Mouse (Mus musculus) bone marrow, adult 2 months (tissue): ENCODE measurements at regions not wholly inside any gene's neighbourhood (a gene's known extent, or its start where the extent isn't known, plus 50 kb on each side); places are given as distances from the start of the nearest gene placed in this dataset.
A peak's percentile ranks its signal among the peaks of the same experiment; 100 is the strongest.

Experiments
- H3K27ac ChIP-seq: fragments of 200-500 bp; 2 replicates; pipeline ENCODE4 v1.5.1; 2012; ENCODE audit warnings: low read depth, mild to moderate bottlenecking, control low read depth, inconsistent platforms, low read length; ENCODE audit not compliant: control insufficient read depth, poor library complexity, insufficient read depth
- H3K4me1 ChIP-seq: fragments of 200-500 bp; 2 replicates; pipeline ENCODE4 v1.6.1; 2011; ENCODE audit warnings: low read length; ENCODE audit not compliant: control insufficient read depth, insufficient read depth
- H3K4me3 ChIP-seq: fragments of 200-500 bp; replicated peaks from 2 replicates; pipeline ENCODE3; 2011; ENCODE audit warnings: mild to moderate bottlenecking, low read depth, low read length, control low read depth; ENCODE audit not compliant: control insufficient read depth
- CTCF ChIP-seq: fragments of 200-500 bp; IDR thresholded peaks from 2 replicates; pipeline ENCODE4 v1.5.1; 2011; ENCODE audit warnings: low read length, control low read depth; ENCODE audit not compliant: control insufficient read depth, insufficient read depth
- POLR2A ChIP-seq: fragments of 200-500 bp; IDR thresholded peaks from 2 replicates; pipeline ENCODE4 v1.6.1; 2011; ENCODE audit warnings: low read depth, mild to moderate bottlenecking, control low read depth, low read length, borderline replicate concordance; ENCODE audit not compliant: control insufficient read depth
- WGBS: fragments of 180-500 bp; shearing (Covaris S2); methylation state at CpG from one replicate; pipeline ENCODE4 v1.1.7; 2018; 5-methylcytosine and 5-hydroxymethylcytosine counted together

DNA sequence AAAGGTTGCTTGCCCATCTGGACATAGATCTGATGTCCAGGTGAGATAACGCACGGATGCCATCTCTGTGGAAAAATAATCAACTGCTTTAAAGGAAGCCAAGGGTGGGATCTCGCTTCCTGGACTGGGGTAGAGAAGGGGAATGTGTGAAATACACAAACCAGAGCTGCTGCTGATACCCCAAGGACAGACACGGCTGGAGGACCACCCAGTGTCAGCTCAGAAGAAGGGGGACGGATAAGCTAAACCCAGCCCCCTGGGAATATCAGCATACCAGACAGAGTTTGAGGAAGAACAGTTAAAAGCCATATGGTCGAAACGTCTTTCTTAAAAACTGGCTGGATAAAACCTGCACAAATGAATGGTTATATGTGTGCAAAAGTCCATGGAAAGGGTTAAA is 202.8 kb upstream of the Klf3 start:
- no peak overlapping the region for H3K4me3 ChIP-seq
- peak overlapping the region; percentile 8; the same call in 1 of the 2 replicates for H3K27ac ChIP-seq
- H3K4me1 ChIP-seq, result peaks cover 5% of the 10 kb centered on the region
- WGBS, result 53% methylated on average over 7 of the region's 7 CpGs
- no peak for TF ChIP-seq POLR2A
- TF ChIP-seq CTCF, result no peak

DNA sequence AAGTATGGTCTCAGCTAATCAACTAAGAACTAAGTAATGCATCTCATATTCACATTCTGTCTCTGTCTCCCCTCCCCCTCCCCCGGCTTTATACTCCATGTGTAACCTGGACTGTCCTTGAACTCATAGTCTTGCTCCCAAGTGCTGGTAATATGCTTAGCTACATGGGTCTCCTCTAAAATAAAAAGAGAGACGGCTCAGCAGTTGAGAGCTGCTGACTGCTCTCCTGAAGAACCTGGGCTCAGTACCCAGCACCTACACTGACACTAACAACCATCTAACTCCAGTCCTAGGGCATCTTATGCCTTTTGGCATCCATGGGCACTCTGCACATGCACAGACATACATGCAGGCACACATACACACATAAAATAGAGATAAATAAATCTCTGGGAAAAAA is 202.4 kb upstream of the Klf3 start:
- H3K27ac ChIP-seq, result no peak overlapping the region
- peaks cover 5% of the 10 kb centered on the region for H3K4me1 ChIP-seq
- WGBS, result 69% methylated on average over 2 of the region's 2 CpGs
- TF ChIP-seq CTCF (no peak), POLR2A (no peak)
- no peak overlapping the region for H3K4me3 ChIP-seq

- peaks cover 5% of the 10 kb centered on the region for H3K4me1 ChIP-seq
- TF ChIP-seq CTCF, result no peak
- no peak overlapping the region for H3K27ac ChIP-seq
- no peak overlapping the region for H3K4me3 ChIP-seq
- WGBS, result 61% methylated on average over 8 of the region's 8 CpGs
Observed at GRCm38 (mm10) chr5:64601285-64601684, 201.9 kb upstream of the Klf3 start.

DNA sequence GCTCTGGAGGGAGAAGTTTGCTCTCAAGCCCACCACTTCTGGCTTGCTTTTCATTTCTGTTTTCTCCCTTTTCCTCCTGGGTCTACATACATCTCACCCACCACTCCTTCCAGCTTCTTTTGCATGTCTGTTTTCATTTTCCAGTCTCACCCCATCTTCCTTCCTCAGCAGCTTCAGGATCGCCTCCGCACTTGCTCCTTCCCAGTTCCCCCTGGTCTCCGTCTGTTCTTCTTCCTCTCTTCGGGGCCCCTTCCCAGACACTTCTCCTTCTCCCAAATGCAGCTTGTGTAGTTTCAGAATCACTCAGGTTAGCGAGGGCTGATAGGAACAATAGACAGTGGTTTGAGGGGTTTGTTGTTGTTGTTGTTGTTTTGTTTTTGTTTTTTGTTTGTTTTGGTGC is 201.4 kb upstream of the Klf3 start:
- no peak overlapping the region for H3K27ac ChIP-seq
- H3K4me1 ChIP-seq, result peaks cover 5% of the 10 kb centered on the region
- 69% methylated on average over 5 of the region's 5 CpGs for WGBS
- no peak overlapping the region for H3K4me3 ChIP-seq
- TF ChIP-seq POLR2A (no peak), CTCF (no peak)

DNA sequence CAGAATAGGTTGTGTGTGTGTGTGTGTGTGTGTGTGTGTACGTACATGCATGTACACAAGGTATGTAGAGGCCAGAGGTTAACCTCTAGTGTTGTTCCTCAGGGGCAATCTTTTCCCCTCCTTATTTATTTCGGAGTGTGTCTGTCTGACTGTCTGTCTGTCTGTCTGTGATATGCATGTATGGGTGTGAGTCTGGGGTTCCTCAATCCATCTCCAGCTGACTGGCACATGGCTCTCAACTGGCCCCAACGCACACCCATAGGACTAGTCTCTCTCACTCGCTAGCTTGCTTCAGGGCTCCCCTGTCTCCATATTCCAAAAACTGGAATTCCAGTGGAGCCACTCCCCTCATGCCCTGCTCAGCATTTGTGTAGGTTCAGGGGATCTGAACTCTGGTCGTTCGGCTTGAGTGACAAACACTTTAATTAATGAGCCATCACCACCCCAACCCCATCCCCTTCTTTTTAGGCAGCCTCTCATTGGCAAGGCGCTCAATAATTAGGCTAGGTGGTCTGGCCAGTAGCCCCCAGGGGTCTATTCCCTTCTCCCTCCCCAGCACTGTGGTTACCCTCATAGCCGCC is 200.7 kb upstream of the Klf3 start:
- 81% methylated on average over 8 of the region's 8 CpGs for WGBS
- H3K27ac ChIP-seq, result no peak overlapping the region
- no peak overlapping the region for H3K4me3 ChIP-seq
- no peak for TF ChIP-seq CTCF
- no peak for TF ChIP-seq POLR2A
- H3K4me1 ChIP-seq, result peaks cover 5% of the 10 kb centered on the region

GRCm38 (mm10) chr5:64602996-64603755 is 200.0 kb upstream of the Klf3 start:
- WGBS, result 94% methylated on average over 11 of the region's 11 CpGs
- Histone ChIP-seq H3K27ac (no peak overlapping the region), H3K4me1 (peaks cover 5% of the 10 kb centered on the region), H3K4me3 (no peak overlapping the region)
- TF ChIP-seq POLR2A (no peak), CTCF (no peak)

- Histone ChIP-seq H3K27ac (no peak overlapping the region), H3K4me1 (peaks cover 7% of the 10 kb centered on the region), H3K4me3 (no peak overlapping the region)
- TF ChIP-seq CTCF (no peak), POLR2A (no peak)
Observed at GRCm38 (mm10) chr5:64605171-64605570, 198.0 kb upstream of the Klf3 start.

DNA sequence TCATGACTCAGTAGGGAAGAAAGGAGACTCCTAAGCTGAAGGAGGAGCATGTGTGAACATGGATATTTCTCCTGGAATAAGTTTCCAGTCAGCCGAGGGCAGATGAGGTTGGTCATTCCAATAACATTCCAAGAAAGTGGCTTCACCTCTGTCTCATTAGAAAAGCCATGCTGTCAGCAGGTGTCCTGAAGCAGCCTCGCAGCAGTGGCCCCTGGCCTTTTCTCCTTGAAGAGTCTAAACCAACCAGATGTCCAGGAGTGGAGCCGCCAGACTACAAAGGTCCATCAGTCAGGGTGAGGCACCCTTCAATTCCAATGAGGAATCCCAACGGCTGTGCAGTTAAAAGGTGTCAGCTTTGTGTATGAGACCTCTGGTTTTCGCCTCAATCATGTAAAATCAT is 197.2 kb upstream of the Klf3 start:
- H3K27ac ChIP-seq, result no peak overlapping the region
- no peak overlapping the region for H3K4me3 ChIP-seq
- peaks cover 3% of the 10 kb centered on the region; the same call in 1 of the 2 replicates for H3K4me1 ChIP-seq
- 80% methylated on average over 5 of the region's 5 CpGs for WGBS
- TF ChIP-seq POLR2A, result no peak
- TF ChIP-seq CTCF, result no peak

DNA sequence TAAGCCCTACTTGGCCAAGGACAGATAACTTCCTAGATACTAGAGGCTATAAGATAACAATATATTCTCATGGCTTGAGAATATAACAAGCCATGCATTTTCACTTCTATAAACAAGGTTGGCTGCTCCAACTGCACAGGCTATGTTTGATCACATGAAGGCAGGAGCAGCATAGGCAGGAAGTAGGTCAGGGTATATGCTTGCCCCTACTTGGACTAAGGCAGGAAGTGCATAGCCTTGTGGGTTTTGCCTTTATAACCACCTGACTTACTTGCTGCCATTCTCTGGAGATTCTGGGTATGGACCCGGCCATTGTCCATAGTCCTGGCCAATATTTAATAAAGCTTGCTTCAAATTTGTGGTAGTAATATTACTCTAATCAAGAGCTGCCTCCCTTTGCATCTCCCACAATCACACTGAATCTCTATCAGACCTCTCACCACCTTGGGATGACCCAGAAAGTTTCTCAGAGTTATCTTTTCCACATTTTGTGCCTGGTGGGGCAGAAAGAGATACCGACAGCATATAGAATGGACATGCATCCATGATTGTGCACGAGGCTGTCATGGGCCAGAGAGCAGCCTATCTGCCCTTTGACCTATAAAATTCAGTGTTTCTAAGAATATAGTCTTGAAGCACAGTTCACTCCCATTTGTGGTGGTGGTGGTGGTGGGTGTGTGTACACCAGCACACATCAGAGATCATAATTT is 193.7 kb upstream of the Klf3 start:
- 55% methylated on average over 3 of the region's 3 CpGs for WGBS

More for the DNA sequence above, 193.7 kb upstream of the Klf3 start:
- no peak overlapping the region for H3K27ac ChIP-seq
- peaks cover 3% of the 10 kb centered on the region; the same call in 1 of the 2 replicates for H3K4me1 ChIP-seq
- no peak overlapping the region for H3K4me3 ChIP-seq
- TF ChIP-seq CTCF (no peak), POLR2A (no peak)
